Mouse (Mus musculus): ENCODE results near the gene Cadps2. TPM values are rescaled to one million over a fixed set of nuclear protein-coding genes. Genes with fewer than 3 reads are reported as not detected.

The Cadps2 gene
- polyA plus RNA-seq, 1 experiment from 2014 or later: 3.4 TPM

DNA sequence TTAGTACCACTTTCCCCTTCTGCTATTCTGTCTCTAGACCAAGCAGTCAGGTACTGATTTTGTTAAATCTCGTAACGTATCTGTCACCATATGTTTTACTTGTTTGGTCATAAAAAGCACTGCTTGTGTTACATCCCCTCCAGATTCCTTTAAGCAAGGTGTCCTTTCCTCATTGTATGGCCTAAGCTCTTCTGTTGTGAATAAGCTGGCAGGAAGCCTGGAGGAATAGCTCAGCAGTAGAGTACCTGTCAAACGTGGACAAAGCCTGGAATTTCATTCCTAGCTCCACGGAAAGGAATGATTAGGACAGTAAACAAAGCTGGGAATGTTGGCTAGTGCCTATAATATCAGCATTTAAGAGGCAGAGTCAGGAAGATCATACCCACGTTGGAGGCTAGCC lies 340.6 kb downstream of the Cadps2 start:
- Histone ChIP-seq H3K9me3 (no peaks in the 10 kb centered on the region), H3K4me1 (no peaks in the 10 kb centered on the region), H3K27ac (no peak overlapping the region), H3K36me3 (no peaks in the 10 kb centered on the region), H3K27me3 (replicated peaks) (no peaks in the 10 kb centered on the region), H3K4me2 (replicated peaks) (no peak overlapping the region), H3K9ac (no peak overlapping the region), H3K4me3 (no peak overlapping the region)
- 67% methylated on average over 5 of the region's 5 CpGs for WGBS
- ATAC-seq (ENCODE audit: low FRiP score, low read depth): no peak

DNA sequence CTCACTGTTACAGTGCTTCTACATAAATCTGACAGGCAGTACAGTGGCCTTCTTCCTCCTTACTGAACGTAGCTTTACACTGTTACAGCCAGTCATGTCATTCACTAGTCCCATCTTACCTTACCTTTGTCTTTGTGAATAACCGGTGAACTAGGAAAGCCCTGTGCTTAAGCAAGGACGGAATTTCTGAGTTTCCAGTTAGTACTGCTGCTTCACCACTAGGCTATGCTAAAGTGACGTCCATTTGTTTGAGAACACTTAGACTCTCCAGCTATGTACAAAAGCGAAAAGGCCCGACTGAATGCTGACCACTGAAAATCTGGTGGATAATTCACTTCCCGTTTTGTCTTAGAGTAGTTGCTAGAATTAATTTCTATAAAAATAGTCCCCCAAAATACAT lies 347.4 kb downstream of the Cadps2 start:
- ATAC-seq (ENCODE audit: low FRiP score, low read depth): peak; percentile 76
- Histone ChIP-seq H3K4me2 (replicated peaks) (no peak overlapping the region), H3K36me3 (no peaks in the 10 kb centered on the region), H3K27me3 (replicated peaks) (no peaks in the 10 kb centered on the region), H3K27ac (no peak overlapping the region), H3K4me1 (no peaks in the 10 kb centered on the region), H3K4me3 (no peak overlapping the region), H3K9me3 (no peaks in the 10 kb centered on the region), H3K9ac (no peak overlapping the region)
- 44% methylated on average over 7 of the region's 7 CpGs for WGBS

DNA sequence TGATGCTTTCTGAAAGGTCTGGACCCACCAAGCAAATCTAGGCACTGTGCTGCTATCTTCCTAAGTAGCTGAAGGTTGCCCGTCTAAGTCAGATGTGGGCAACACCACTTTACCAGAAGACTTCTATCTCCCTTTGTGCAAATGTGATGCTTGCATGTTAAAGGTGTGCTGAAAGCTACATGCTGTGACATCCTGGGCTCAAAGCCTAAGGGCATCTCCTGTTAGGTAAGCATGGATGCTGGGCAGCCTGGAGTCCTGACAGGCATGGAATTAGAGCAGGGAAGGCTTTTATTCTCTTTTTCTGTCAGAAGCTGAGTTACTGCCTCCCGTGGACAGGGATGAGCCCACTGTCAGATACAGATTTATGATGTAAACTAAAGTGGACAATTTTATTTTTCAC lies 348.8 kb downstream of the Cadps2 start:
- Histone ChIP-seq H3K27ac (no peak overlapping the region), H3K4me1 (no peaks in the 10 kb centered on the region), H3K9ac (no peak overlapping the region), H3K9me3 (no peaks in the 10 kb centered on the region), H3K4me2 (replicated peaks) (no peak overlapping the region), H3K4me3 (no peak overlapping the region), H3K27me3 (replicated peaks) (no peaks in the 10 kb centered on the region), H3K36me3 (no peaks in the 10 kb centered on the region)
- WGBS: 74% methylated on average over 2 of the region's 2 CpGs
- no peak for ATAC-seq (ENCODE audit: low FRiP score, low read depth)

DNA sequence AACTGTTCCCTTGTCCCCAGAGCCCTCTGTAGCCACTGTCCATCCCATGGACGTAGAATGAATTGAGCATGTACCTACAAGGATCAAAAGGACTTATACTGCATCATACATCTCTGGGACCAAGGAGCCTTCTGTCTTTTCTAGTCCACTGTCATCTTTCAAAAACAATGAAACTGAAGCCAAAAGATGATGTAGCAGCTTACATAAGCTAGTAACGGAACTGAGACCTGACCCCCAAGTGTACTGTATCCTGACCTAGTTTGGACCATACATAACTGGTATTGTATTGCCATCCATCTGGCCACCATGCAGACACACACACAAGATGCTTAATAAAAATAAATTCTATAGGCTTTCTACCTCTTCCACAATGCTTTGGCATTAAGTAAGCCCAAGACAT lies 350.2 kb downstream of the Cadps2 start:
- no peak for ATAC-seq (ENCODE audit: low FRiP score, low read depth)
- Histone ChIP-seq H3K36me3 (no peaks in the 10 kb centered on the region), H3K27ac (no peak overlapping the region), H3K9ac (no peak overlapping the region), H3K9me3 (no peaks in the 10 kb centered on the region), H3K4me1 (no peaks in the 10 kb centered on the region), H3K27me3 (replicated peaks) (no peaks in the 10 kb centered on the region), H3K4me2 (replicated peaks) (no peak overlapping the region), H3K4me3 (no peak overlapping the region)
- 86% methylated on average over 2 of the region's 2 CpGs for WGBS

DNA sequence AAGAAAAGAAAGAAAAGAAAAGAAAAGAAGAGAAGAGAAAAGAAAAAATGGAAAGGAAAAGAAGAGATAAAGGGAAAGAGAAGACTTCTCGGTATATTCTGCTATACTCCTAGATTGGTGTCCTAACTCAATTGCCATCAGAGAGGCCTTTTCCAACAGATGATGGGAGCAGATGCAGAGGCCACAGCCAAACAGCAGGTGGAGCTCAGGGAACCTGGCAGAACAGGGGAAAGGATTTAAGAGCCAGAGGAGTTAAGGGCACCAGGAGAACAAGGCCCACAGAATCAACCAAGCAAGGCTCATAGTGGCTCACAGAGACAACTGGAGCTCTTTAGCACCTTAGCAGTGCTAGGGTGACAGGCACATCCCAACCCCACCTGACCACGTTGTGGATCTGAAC lies 366.5 kb downstream of the Cadps2 start:
- H3K9ac ChIP-seq: no peak overlapping the region
- no peak overlapping the region for H3K27ac ChIP-seq
- H3K4me2 ChIP-seq (replicated peaks): no peak overlapping the region
- H3K27me3 ChIP-seq (replicated peaks): no peaks in the 10 kb centered on the region
- no peaks in the 10 kb centered on the region for H3K4me1 ChIP-seq
- ATAC-seq (ENCODE audit: low FRiP score, low read depth): no peak
- WGBS: 65% methylated on average over 2 of the region's 2 CpGs
- H3K36me3 ChIP-seq: no peaks in the 10 kb centered on the region
- H3K9me3 ChIP-seq: no peaks in the 10 kb centered on the region
- H3K4me3 ChIP-seq: no peak overlapping the region

DNA sequence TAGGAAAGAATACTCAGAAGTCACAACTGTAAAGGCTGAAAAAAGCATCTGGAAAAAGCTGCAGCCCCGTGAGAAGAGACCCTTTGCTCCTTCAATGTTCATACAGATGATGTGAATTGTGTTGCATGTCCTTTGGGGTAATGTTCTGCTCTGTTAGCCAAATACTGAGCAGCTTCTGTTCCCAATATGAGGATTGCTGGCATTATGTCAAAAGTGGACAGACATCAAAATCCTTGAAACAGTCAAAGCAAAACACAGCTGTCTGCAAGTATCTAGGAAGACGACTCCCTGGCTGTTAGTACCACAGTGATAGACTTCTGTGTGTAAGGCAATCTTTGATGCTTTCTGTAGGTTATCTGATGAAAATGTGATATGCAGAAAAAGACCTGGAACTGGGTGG lies 367.4 kb downstream of the Cadps2 start:
- 74% methylated on average over 2 of the region's 2 CpGs for WGBS
- H3K27me3 ChIP-seq (replicated peaks): no peaks in the 10 kb centered on the region

DNA sequence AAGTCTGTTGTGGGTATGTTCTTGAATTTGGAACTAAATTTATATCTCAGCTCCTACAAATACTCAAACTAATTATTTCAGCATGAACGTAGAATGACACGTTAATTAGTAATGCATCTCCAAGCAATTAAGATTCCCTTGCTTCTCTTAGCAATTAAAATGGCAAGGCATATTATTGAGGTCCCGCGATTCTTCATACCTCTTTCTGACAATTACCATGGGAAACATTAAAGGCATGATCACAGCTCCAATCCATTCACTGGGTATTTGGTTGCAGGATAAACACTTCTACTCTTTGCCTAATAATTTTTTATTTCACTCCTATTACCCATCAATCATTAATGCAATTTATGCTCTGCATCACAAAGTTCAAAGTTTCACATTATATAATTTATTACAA lies 371.3 kb downstream of the Cadps2 start:
- whole genome bisulfite sequencing: 60% methylated on average over 4 of the region's 4 CpGs
- Histone ChIP-seq H3K36me3 (no peaks in the 10 kb centered on the region), H3K27me3 (replicated peaks) (no peaks in the 10 kb centered on the region), H3K9ac (no peak overlapping the region), H3K27ac (no peak overlapping the region), H3K9me3 (no peaks in the 10 kb centered on the region), H3K4me1 (no peaks in the 10 kb centered on the region), H3K4me2 (replicated peaks) (no peak overlapping the region), H3K4me3 (no peak overlapping the region)
- no peak for ATAC-seq (ENCODE audit: low FRiP score, low read depth)

More for the DNA sequence above, 367.4 kb downstream of the Cadps2 start:
- Histone ChIP-seq H3K27ac (no peak overlapping the region), H3K36me3 (no peaks in the 10 kb centered on the region), H3K9ac (no peak overlapping the region), H3K4me2 (replicated peaks) (no peak overlapping the region), H3K4me1 (no peaks in the 10 kb centered on the region), H3K4me3 (no peak overlapping the region), H3K9me3 (no peaks in the 10 kb centered on the region)
- no peak for ATAC-seq (ENCODE audit: low FRiP score, low read depth)

DNA sequence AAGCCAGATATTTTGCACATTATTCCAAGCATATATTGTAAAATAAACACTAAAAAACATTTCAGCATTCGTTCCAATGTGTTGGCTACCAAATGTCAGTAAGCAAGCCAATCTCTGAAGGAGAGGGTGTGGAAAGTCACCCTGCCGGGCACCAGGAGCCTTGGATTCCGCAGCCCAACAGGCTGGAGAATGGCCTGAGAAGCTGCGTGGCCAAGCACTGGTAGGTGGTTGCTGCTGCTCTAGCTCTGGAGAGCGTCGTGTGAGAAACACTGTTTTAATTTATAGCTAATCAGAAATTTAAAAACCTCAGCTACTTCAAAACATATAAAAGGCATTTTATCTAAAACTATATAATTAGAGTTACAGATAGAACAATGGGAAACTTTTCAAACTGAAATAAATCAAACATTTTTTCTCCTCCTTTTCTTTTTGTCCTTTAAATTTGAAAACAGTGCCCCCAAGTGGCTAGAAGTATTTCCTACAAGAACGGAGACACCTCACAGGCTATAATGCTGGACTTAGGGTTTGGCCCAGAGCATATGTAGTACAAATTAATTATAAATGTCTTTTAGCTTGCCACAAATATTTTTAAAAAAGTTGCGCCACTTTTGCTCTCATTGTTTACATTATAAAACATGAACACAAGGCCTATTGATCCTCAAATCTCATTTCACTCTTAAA lies 376.5 kb downstream of the Cadps2 start:
- H3K9me3 ChIP-seq: no peaks in the 10 kb centered on the region
- WGBS: 28% methylated on average over 8 of the region's 8 CpGs

DNA sequence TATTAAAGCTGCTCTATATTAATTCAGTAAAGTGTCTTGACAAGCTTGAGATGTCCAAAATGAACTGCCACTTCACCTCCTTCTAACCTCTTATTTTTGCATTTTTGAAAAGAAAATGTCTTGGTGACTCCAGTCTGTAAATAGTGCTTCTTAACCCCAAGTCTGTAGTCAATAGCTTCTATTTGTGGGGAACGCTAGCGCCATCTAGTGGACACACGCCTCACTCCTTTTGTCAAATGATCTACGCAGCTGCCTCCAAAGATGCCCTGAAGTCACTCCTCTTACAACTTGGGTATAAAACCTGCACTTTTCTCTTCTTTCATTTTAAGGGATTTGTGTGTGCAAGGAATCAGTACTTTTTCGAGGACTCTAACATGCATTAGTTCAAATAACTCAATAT lies 381.5 kb downstream of the Cadps2 start:
- ATAC-seq (ENCODE audit: low FRiP score, low read depth): peak; percentile 44
- Histone ChIP-seq H3K27me3 (replicated peaks) (no peaks in the 10 kb centered on the region), H3K9me3 (no peaks in the 10 kb centered on the region), H3K36me3 (no peaks in the 10 kb centered on the region), H3K9ac (no peak overlapping the region), H3K27ac (no peak overlapping the region), H3K4me2 (replicated peaks) (no peak overlapping the region), H3K4me3 (no peak overlapping the region), H3K4me1 (no peaks in the 10 kb centered on the region)
- WGBS: 2% methylated on average over 5 of the region's 5 CpGs

More for the DNA sequence above, 376.5 kb downstream of the Cadps2 start:
- peak; percentile 56; the same call in 1 of the 2 replicates for ATAC-seq (ENCODE audit: low FRiP score, low read depth)
- no peak overlapping the region for H3K9ac ChIP-seq
- H3K4me2 ChIP-seq (replicated peaks): no peak overlapping the region
- no peak overlapping the region for H3K4me3 ChIP-seq
- H3K4me1 ChIP-seq: no peaks in the 10 kb centered on the region
- no peak overlapping the region for H3K27ac ChIP-seq
- no peaks in the 10 kb centered on the region for H3K27me3 ChIP-seq (replicated peaks)
- H3K36me3 ChIP-seq: no peaks in the 10 kb centered on the region

DNA sequence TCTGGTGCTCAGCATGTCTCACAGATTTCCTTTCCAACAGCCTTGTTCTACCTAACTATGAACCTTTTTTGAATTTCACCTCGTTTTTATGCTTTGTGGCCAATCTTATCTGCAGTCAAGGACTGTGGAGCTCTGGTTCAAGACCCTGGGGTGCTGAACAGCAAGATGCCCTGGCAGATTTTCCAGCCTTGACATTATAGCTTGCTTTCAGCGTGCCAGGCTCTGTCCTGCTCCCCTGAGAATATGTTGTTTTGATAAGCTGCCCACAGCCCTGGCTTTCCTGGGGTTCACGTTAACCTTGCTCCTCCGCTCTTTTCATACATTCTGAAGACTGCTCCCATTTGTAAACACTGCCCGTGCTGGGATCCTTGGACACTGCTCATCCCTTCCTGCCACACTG lies 385.3 kb downstream of the Cadps2 start:
- WGBS: 67% methylated on average over 5 of the region's 5 CpGs
- H3K9ac ChIP-seq: no peak overlapping the region
- H3K27ac ChIP-seq: no peak overlapping the region
- no peak overlapping the region for H3K4me2 ChIP-seq (replicated peaks)
- no peak overlapping the region for H3K4me3 ChIP-seq
- H3K27me3 ChIP-seq (replicated peaks): no peaks in the 10 kb centered on the region
- H3K9me3 ChIP-seq: no peaks in the 10 kb centered on the region
- H3K4me1 ChIP-seq: no peaks in the 10 kb centered on the region
- H3K36me3 ChIP-seq: no peaks in the 10 kb centered on the region
- no peak for ATAC-seq (ENCODE audit: low FRiP score, low read depth)

DNA sequence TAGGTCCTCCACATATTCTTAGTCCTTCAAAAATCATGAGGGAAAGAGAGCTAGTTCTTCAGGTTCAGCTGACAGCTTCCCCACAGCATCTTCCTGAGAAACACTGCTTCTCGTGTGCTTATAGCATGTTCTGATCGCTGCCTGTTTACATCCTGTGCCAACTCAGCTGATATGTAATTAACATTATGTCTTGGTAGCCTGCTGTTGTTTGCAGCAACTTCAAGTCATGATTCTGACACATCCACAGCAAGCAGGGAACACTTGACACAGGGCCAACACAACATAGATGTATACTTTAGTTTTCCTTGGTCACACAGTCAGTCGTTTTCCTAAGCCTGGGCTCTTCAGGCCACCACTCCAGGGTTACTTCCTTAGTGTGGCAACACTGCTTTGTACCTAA lies 399.3 kb downstream of the Cadps2 start:
- Histone ChIP-seq H3K9ac (no peak overlapping the region), H3K27me3 (replicated peaks) (no peaks in the 10 kb centered on the region), H3K4me3 (no peak overlapping the region), H3K27ac (no peak overlapping the region), H3K4me1 (no peaks in the 10 kb centered on the region), H3K4me2 (replicated peaks) (no peak overlapping the region), H3K9me3 (no peaks in the 10 kb centered on the region), H3K36me3 (no peaks in the 10 kb centered on the region)
- no peak for ATAC-seq (ENCODE audit: low FRiP score, low read depth)
- 82% methylated on average over 3 of the region's 3 CpGs for WGBS

DNA sequence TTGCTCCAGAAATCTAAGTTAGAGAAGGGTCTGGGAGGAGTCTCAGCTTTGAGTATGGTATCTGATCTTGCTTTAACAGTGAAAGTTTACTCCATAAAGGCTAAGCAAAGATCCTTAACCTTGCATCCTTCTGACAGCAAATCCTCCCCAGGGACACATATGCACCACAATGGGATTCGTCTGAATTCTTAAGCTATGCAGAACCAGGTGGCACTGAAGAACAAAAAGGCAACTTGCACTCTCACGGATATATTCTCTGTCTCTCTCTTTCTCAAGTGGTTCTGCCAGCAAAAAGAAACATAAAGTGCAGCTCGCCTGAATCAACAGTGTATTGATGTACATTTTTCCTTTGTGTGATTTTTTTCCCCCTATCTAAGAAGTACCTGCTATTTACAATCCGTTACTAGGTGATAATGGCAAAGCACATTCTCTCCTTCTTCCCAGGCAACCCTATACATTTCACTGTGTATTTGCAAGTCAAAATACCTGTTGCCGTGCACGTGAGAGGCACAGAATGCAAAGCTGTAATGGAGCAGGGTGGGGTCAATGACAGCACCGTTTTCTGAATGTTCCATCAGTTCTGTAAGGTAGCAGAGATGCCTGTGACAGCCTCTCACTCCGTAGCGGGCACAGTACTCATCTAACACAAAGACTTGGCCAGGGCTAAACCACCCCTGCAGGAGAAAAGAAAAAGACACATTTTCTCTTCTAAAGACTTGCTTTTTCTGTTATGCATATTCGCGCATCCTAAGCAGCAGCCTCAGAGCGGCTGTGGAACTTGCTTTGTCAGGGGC lies 428.8 kb downstream of the Cadps2 start:
- no peaks in the 10 kb centered on the region for H3K9me3 ChIP-seq
- no peak for ATAC-seq (ENCODE audit: low FRiP score, low read depth)

DNA sequence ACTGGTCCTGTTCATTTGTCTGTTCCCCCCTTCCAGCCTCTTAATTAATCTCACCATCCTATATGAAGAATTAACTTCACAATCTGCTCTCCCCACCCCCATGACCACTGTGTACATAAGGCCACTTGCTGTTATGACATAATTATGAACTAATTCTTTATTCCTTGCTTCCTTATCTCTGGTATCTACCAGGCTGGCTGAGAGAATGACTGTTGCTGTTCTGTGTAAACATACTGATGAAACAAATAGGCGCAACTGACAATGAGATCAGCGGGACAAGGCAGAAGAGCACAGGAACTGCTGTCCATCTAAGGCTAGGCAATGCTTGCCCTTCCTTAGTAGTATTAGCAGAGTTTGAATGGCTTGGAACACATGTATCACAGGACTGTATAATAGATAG lies 445.1 kb downstream of the Cadps2 start:
- H3K4me2 ChIP-seq (replicated peaks): no peak overlapping the region
- no peaks in the 10 kb centered on the region for H3K9me3 ChIP-seq
- H3K27ac ChIP-seq: no peak overlapping the region
- ATAC-seq (ENCODE audit: low FRiP score, low read depth): no peak
- no peaks in the 10 kb centered on the region for H3K27me3 ChIP-seq (replicated peaks)
- no peak overlapping the region for H3K9ac ChIP-seq
- no peak overlapping the region for H3K4me3 ChIP-seq
- no peaks in the 10 kb centered on the region for H3K4me1 ChIP-seq
- H3K36me3 ChIP-seq: no peaks in the 10 kb centered on the region
- 90% methylated on average over 2 of the region's 2 CpGs for WGBS

More for the DNA sequence above, 428.8 kb downstream of the Cadps2 start:
- Histone ChIP-seq H3K9ac (no peak overlapping the region), H3K4me1 (0 out of 2 replicates have a peak, but pooled peaks cover 4% of the 10 kb centered on the region), H3K36me3 (no peaks in the 10 kb centered on the region), H3K4me3 (no peak overlapping the region), H3K27me3 (replicated peaks) (no peaks in the 10 kb centered on the region), H3K27ac (no peak overlapping the region), H3K4me2 (replicated peaks) (peak overlapping the region; percentile 29; the same call in 1 of the 2 replicates)
- WGBS: 6% methylated on average over 12 of the region's 12 CpGs
